Mouse (Mus musculus) neural tube, embryonic 13.5 days (tissue): ENCODE measurements at regions not wholly inside any gene's neighbourhood (a gene's known extent, or its start where the extent isn't known, plus 50 kb on each side); places are given as distances from the start of the nearest gene placed in this dataset.

Source experiments
- ATAC-seq: fragments of 200-750 bp; cut with Nextera tagmentation; 2 replicates; pipeline ENCODE4 v1.8.0; 2017; ENCODE audit warnings: low read depth, mild to moderate bottlenecking, moderate TSS enrichment, moderate library complexity
- H3K27ac ChIP-seq: fragments of 300-500 bp; sonication (generic); replicated peaks from 2 replicates; pipeline ENCODE4 v1.5.1; 2015; ENCODE audit warnings: moderate library complexity, mild to moderate bottlenecking, inconsistent platforms
- H3K27me3 ChIP-seq: fragments of 300-500 bp; sonication (generic); 2 replicates; pipeline ENCODE4 v1.6.1; 2015; ENCODE audit warnings: mild to moderate bottlenecking, inconsistent platforms
- H3K36me3 ChIP-seq: fragments of 300-500 bp; sonication (generic); 2 replicates; pipeline ENCODE4 v1.6.1; 2015; ENCODE audit warnings: mild to moderate bottlenecking, inconsistent platforms
- H3K4me1 ChIP-seq: fragments of 300-500 bp; sonication (generic); replicated peaks from 2 replicates; pipeline ENCODE4 v1.6.1; 2015; ENCODE audit warnings: inconsistent platforms
- H3K4me2 ChIP-seq: fragments of 300-500 bp; sonication (generic); 2 replicates; pipeline ENCODE4 v1.6.1; 2015; ENCODE audit warnings: inconsistent platforms, mild to moderate bottlenecking, moderate library complexity
- H3K4me3 ChIP-seq: fragments of 300-500 bp; sonication (generic); 2 replicates; pipeline ENCODE4 v1.5.1; 2015; ENCODE audit warnings: mild to moderate bottlenecking, inconsistent platforms
- H3K9ac ChIP-seq: fragments of 300-500 bp; sonication (generic); 2 replicates; pipeline ENCODE4 v1.6.1; 2015; ENCODE audit warnings: moderate library complexity, mild to moderate bottlenecking, inconsistent platforms
- H3K9me3 ChIP-seq: fragments of 300-500 bp; sonication (generic); 2 replicates; pipeline ENCODE4 v1.6.1; 2016; ENCODE audit warnings: inconsistent platforms
- WGBS: fragments of 180-500 bp; shearing (Covaris S2); methylation state at CpG from one replicate; pipeline ENCODE4 v1.1.7; 2015; 5-methylcytosine and 5-hydroxymethylcytosine counted together

GRCm38 (mm10) chr10:95622879-95623517 lies 50.3 kb downstream of the Anapc15-ps start:
- WGBS = 12% methylated on average over 2 of the region's 2 CpGs
- Histone ChIP-seq H3K4me2 (no peak overlapping the region), H3K27ac (no peak overlapping the region), H3K27me3 (no peaks in the 10 kb centered on the region), H3K4me3 (no peak overlapping the region), H3K9ac (no peak overlapping the region), H3K9me3 (no peaks in the 10 kb centered on the region), H3K4me1 (peaks cover 25% of the 10 kb centered on the region), H3K36me3 (no peaks in the 10 kb centered on the region)
- 0 out of 2 replicates have a peak, but pooled peaks have one; percentile 42 for ATAC-seq

GRCm38 (mm10) chr10:95620796-95621195 lies 52.5 kb downstream of the Anapc15-ps start:
- peaks cover 25% of the 10 kb centered on the region for H3K4me1 ChIP-seq
- no peak overlapping the region for H3K4me2 ChIP-seq
- no peaks in the 10 kb centered on the region for H3K9me3 ChIP-seq
- ATAC-seq = 0 out of 2 replicates have a peak, but pooled peaks have one; percentile 37
- no peaks in the 10 kb centered on the region for H3K36me3 ChIP-seq
- no peak overlapping the region for H3K9ac ChIP-seq
- H3K27me3 ChIP-seq = no peaks in the 10 kb centered on the region
- H3K4me3 ChIP-seq = no peak overlapping the region
- H3K27ac ChIP-seq = 0 out of 2 replicates have a peak overlapping the region, but pooled peaks have one; percentile 83
- WGBS = 81% methylated on average over 3 of the region's 3 CpGs

DNA sequence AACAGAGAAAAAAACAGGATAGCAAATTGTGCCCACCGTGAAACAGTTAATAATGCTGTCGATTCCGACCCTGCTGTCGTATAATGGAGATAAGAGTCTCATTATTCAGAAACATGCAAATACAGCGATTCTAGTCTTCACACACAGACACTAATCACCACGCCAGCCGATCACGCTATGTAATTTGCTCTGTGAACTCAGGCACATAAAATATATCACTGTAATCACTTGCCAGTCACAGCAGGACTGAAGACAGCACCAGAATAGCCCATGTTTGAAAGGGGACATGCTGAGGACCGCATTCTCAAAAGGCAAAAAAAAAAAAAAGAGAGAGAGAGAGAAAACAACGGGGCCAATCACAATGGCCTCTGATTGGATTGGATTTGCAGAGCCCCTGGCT lies 53.6 kb downstream of the Anapc15-ps start:
- Histone ChIP-seq H3K27ac (peak overlapping the region; percentile 83), H3K4me3 (no peak overlapping the region), H3K27me3 (no peaks in the 10 kb centered on the region)

GRCm38 (mm10) chr10:95618451-95619079 lies 54.6 kb upstream of the Nudt4 start:
- Histone ChIP-seq H3K4me2 (no peak overlapping the region), H3K27me3 (no peaks in the 10 kb centered on the region), H3K36me3 (no peaks in the 10 kb centered on the region), H3K4me3 (no peak overlapping the region), H3K4me1 (peaks cover 25% of the 10 kb centered on the region), H3K9ac (no peak overlapping the region), H3K9me3 (no peaks in the 10 kb centered on the region), H3K27ac (0 out of 2 replicates have a peak overlapping the region, but pooled peaks have one; percentile 13)
- WGBS = 37% methylated on average over 9 of the region's 9 CpGs
- no peak for ATAC-seq

More for the DNA sequence above, 53.6 kb downstream of the Anapc15-ps start:
- peaks cover 25% of the 10 kb centered on the region for H3K4me1 ChIP-seq
- WGBS = 4% methylated on average over 10 of the region's 10 CpGs
- H3K36me3 ChIP-seq = no peaks in the 10 kb centered on the region
- no peaks in the 10 kb centered on the region for H3K9me3 ChIP-seq
- peak overlapping the region; percentile 31; the same call in 1 of the 2 replicates for H3K9ac ChIP-seq
- ATAC-seq = peak; percentile 86
- H3K4me2 ChIP-seq = peak overlapping the region; percentile 43

GRCm38 (mm10) chr10:95616821-95617220 lies 52.9 kb upstream of the Nudt4 start:
- no peak overlapping the region for H3K9ac ChIP-seq
- no peak overlapping the region for H3K27ac ChIP-seq
- 82% methylated on average over 5 of the region's 5 CpGs for WGBS
- ATAC-seq = no peak
- no peak overlapping the region for H3K4me3 ChIP-seq
- H3K4me1 ChIP-seq = peaks cover 25% of the 10 kb centered on the region
- H3K4me2 ChIP-seq = no peak overlapping the region
- H3K9me3 ChIP-seq = no peaks in the 10 kb centered on the region
- no peaks in the 10 kb centered on the region for H3K36me3 ChIP-seq
- H3K27me3 ChIP-seq = no peaks in the 10 kb centered on the region

DNA sequence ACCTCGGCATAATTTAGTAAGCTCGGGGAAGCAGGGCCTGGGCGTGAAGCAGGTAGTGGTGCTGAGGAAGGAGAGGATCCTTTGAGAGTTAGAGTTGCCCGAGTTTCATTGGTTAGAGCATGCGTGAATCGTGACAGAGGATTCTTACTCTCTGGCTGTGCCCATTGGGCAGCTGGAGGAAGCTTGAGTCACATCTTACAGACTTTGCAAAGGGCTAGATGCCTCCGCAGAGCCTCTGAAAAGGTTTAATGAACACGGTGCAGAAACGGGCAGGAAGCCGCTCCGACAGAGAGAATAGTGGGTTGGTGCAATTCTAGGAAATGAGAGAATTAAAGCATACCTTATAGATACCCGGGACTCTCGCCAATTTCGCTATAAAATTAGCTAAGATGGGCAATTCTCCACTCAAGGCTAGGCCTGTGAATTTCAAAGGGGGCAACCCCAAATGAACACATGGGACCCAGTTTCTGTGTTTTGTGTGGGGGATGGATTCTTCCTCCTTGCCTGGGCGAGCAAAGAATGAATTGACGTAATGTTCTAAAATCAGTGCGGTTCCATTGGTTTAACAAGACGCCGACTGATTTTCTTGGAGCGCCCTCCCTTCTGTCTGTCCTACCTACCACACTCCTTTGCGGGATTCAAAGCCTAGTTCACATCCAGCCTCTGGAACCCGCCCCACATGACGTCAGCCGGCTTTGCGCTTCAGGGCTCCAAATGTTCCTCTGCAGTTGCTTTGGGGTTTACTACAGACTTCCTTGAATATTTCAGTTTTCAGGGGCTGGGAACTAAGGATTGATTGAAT lies 52.1 kb upstream of the Nudt4 start:
- Histone ChIP-seq H3K4me1 (peaks cover 31% of the 10 kb centered on the region), H3K4me2 (no peak overlapping the region), H3K4me3 (no peak overlapping the region), H3K27ac (no peak overlapping the region), H3K9ac (no peak overlapping the region), H3K9me3 (no peaks in the 10 kb centered on the region), H3K36me3 (no peaks in the 10 kb centered on the region), H3K27me3 (no peaks in the 10 kb centered on the region)
- 77% methylated on average over 25 of the region's 25 CpGs for WGBS
- no peak for ATAC-seq
